Mouse (Mus musculus) testis, adult 2 months (tissue): Measurements from ENCODE around the gene Layn.

Experiments
- CTCF ChIP-seq: fragments of 200-500 bp; IDR thresholded peaks from 2 replicates; pipeline ENCODE4 v1.5.1; 2012; ENCODE audit warnings: low read depth, mild to moderate bottlenecking, inconsistent platforms, low read length, moderate library complexity; ENCODE audit not compliant: control insufficient read depth, insufficient read depth, insufficient replicate concordance
- POLR2A ChIP-seq: fragments of 200-500 bp; IDR thresholded peaks from 2 replicates; pipeline ENCODE4 v1.6.1; 2012; ENCODE audit warnings: low read depth, mild to moderate bottlenecking, inconsistent platforms, low read length, moderate library complexity; ENCODE audit not compliant: control insufficient read depth

- TF ChIP-seq CTCF (no peak), POLR2A (peak; percentile 37; the same call in 1 of the 2 replicates)
Observed at GRCm38 (mm10) chr9:51102963-51103807, 26.3 kb upstream of the Layn start.
